Mouse (Mus musculus) lung, postnatal 0 days (tissue): ENCODE data around the gene Gm12695. TPM values are rescaled to one million over a fixed set of nuclear protein-coding genes. Genes with fewer than 3 reads are reported as not detected.

ENCODE experiments used
- ATAC-seq: fragments of 200-750 bp; cut with Nextera tagmentation; 2 replicates; pipeline ENCODE4 v1.8.0; 2017; ENCODE audit warnings: moderate library complexity
- DNase-seq: peaks from one replicate; pipeline ENCODE4 v3.0.0-alpha.2; 2016; ENCODE audit warnings: low spot score
- H3K27ac ChIP-seq: fragments of 300-500 bp; sonication (generic); 2 replicates; pipeline ENCODE4 v1.5.1; 2014; ENCODE audit warnings: antibody characterized with exemption, mild to moderate bottlenecking, low read length, mixed read lengths
- H3K27me3 ChIP-seq: fragments of 300-500 bp; sonication (generic); replicated peaks from 2 replicates; pipeline ENCODE4 v1.6.1; 2014; ENCODE audit warnings: low read length, mixed read lengths; ENCODE audit not compliant: insufficient read depth
- H3K36me3 ChIP-seq: fragments of 300-500 bp; sonication (generic); 2 replicates; pipeline ENCODE4 v1.6.1; 2014; ENCODE audit warnings: low read length, mixed read lengths; ENCODE audit not compliant: insufficient read depth
- H3K4me1 ChIP-seq: fragments of 300-500 bp; sonication (generic); 2 replicates; pipeline ENCODE4 v1.6.1; 2014; ENCODE audit warnings: antibody characterized with exemption, low read depth, low read length, mixed read lengths; ENCODE audit not compliant: insufficient read depth
- H3K4me2 ChIP-seq: fragments of 300-500 bp; sonication (generic); replicated peaks from 2 replicates; pipeline ENCODE4 v1.6.1; 2014; ENCODE audit warnings: low read depth, mild to moderate bottlenecking, low read length, moderate library complexity, mixed read lengths
- H3K4me3 ChIP-seq: fragments of 300-500 bp; sonication (generic); 2 replicates; pipeline ENCODE4 v1.5.1; 2014; ENCODE audit warnings: low read depth, low read length
- H3K9ac ChIP-seq: fragments of 300-500 bp; sonication (generic); replicated peaks from 2 replicates; pipeline ENCODE4 v1.6.1; 2014; ENCODE audit warnings: low read depth, mild to moderate bottlenecking
- H3K9me3 ChIP-seq: fragments of 300-500 bp; sonication (generic); 2 replicates; pipeline ENCODE4 v1.6.1; 2016; ENCODE audit warnings: low read length, mixed read lengths
- CTCF ChIP-seq: IDR thresholded peaks from 2 replicates; pipeline ENCODE4 v1.5.1; 2016; ENCODE audit warnings: antibody characterized with exemption, mild to moderate bottlenecking
- EP300 ChIP-seq: IDR thresholded peaks from 2 replicates; pipeline ENCODE4 v1.6.1; 2016; ENCODE audit warnings: antibody characterized with exemption, mild to moderate bottlenecking, control low read depth
- whole genome bisulfite sequencing: fragments of 180-500 bp; shearing (Covaris S2); extraction: QIAGEN DNeasy Blood & Tissue Kit; methylation state at CpG from one replicate; pipeline ENCODE4 v1.1.7; 2014; 5-methylcytosine and 5-hydroxymethylcytosine counted together
- polyA plus RNA-seq: library from polyadenylated mRNA; unstranded; fragments of >200 nt; fragmentation: Nextera tagmentation; extraction: Ambion mirVana; gene quantifications from 2 replicates; pipeline ENCODE4 v1.2.1, GENCODE M21; 2015

Gene Gm12695
- polyA plus RNA-seq, 1 experiment from 2014 or later = 1.5 TPM

DNA sequence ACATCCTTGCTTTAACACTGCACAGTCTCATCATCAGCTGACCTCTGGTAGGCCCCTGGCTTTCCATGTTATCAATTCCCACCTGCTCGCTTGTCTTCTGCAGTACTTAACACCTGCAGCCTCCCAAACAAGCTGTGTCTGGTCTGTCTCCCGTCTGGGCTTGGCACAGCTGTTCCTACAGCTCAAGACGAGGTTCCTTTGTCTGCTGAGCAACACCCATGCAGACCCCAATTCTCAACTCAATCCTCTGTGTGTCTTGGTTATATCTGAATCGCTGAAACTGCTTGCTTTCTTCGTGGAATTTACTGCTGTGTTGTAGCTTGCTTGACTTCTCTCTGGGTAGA is 86.8 kb downstream of the Gm12695 start:
- no peak overlapping the region for H3K9ac ChIP-seq
- TF ChIP-seq EP300 (no peak), CTCF (no peak)
- no peak for DNase-seq
- no peaks in the 10 kb centered on the region for H3K36me3 ChIP-seq
- no peaks in the 10 kb centered on the region for H3K9me3 ChIP-seq
- no peak overlapping the region for H3K4me2 ChIP-seq
- H3K27me3 ChIP-seq = no peaks in the 10 kb centered on the region
- WGBS = 71% methylated on average over 5 of the region's 5 CpGs
- no peak for ATAC-seq
- no peak overlapping the region for H3K4me3 ChIP-seq
- H3K27ac ChIP-seq = no peak overlapping the region
- no peaks in the 10 kb centered on the region for H3K4me1 ChIP-seq

DNA sequence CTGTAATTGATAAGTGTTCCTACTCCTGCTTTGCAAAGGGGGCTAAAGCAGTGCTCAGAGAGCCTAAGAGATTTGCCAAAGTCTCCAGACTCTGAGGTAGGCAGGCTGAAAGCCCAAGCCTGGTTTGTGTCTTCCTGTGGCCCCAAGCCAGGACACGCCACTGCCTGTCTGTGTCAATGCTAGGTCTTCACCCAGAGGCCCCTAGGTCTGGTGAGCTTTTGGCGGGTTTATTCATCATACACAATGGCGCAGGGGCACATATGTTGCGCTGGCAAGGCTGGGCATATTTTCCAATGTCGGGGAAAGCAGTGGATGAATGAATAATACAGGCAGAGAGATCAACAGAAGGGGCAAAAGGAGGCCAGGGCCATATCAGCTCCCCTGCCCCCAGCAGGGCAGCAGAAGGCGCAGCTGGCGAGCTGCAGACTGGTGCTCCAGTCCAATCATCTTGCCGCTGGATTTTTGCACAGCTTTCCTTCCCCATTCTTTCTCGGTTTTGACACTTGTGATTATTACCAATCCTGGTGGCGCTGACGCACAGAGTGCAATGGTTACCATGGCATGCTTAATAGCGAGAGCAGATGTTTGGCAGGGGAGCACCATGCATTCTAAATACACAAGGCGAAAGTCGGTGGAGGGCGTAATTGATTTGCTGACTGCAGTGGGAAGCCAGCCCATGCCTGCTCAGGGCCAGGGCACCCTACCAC is 87.3 kb downstream of the Gm12695 start:
- 69% methylated on average over 15 of the region's 15 CpGs for WGBS
- ATAC-seq = peak; percentile 52
- H3K36me3 ChIP-seq = no peaks in the 10 kb centered on the region

DNA sequence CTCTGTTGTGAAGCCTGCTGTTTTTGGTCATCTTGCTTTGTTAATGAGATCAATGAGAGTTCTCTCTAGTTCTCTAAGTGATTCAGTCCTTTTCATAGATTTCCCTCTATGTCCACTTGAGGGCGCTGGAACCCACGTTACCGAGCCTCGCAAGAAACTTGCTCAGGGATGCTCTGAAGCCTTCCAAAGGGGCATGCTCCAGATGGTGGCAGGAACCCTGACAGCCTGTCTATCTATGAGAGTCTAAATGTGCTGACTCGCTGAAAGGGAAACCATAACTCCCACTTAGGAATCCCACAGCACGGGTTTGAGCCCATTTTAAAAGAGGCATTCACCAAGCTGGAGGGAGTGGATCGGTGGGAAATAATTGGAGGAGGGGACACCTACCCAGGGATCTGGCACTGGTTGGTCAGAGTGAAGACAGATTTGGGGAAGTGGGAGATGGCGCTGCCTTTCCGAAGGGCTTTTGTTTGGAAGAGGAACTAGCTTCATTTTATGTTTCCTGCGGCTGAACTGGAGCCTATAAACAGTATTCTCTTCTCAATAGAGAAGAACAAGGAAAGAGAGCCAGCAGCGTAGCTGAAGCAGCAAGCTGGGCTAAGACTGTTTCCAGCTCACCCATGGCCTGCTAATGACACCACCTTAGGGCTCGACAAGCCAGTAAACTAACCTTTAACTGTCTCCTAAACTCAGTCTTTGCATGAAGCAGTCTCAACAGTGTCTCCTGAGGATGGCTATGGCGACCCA is 88.2 kb downstream of the Gm12695 start:
- TF ChIP-seq EP300 (no peak), CTCF (peak; percentile 74)
- no peaks in the 10 kb centered on the region for H3K9me3 ChIP-seq
- H3K4me3 ChIP-seq = no peak overlapping the region
- H3K27me3 ChIP-seq = no peaks in the 10 kb centered on the region
- H3K4me2 ChIP-seq = no peak overlapping the region
- no peak overlapping the region for H3K9ac ChIP-seq
- H3K36me3 ChIP-seq = no peaks in the 10 kb centered on the region
- DNase-seq (peak; percentile 72), ATAC-seq (peak; percentile 78)
- H3K4me1 ChIP-seq = no peaks in the 10 kb centered on the region
- no peak overlapping the region for H3K27ac ChIP-seq
- WGBS = 25% methylated on average over 13 of the region's 13 CpGs

More for the DNA sequence above, 87.3 kb downstream of the Gm12695 start:
- H3K9ac ChIP-seq = no peak overlapping the region
- no peaks in the 10 kb centered on the region for H3K4me1 ChIP-seq
- no peak overlapping the region for H3K4me2 ChIP-seq
- H3K9me3 ChIP-seq = no peaks in the 10 kb centered on the region
- H3K27me3 ChIP-seq = no peaks in the 10 kb centered on the region
- no peak overlapping the region for H3K27ac ChIP-seq
- DNase-seq = no peak
- H3K4me3 ChIP-seq = no peak overlapping the region
- TF ChIP-seq CTCF (no peak), EP300 (no peak)

DNA sequence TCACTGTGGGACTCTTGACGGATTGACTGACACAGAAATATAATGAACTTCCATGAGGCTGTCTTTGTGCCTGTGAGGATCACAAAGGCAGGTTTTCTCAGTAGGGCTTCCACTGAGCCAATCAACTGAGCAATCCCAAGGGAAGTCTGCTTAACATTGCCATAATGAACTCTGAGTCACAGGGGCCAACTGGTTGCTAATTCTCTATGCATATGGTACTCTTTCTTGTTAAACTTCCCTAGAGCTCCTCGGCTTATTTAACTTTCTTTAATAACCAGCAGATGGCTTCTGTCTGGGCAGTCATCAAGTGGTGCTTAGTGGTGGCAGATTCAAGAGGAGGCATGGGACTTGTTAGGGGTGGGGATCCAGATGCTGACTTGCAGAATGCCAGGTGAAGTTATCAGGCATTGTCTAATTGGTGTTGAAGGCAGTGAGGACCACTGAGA is 97.6 kb downstream of the Gm12695 start:
- H3K9ac ChIP-seq = no peak overlapping the region
- H3K4me3 ChIP-seq = no peak overlapping the region
- no peak overlapping the region for H3K4me2 ChIP-seq
- H3K4me1 ChIP-seq = no peaks in the 10 kb centered on the region
- ATAC-seq (no peak), DNase-seq (no peak)
- no peaks in the 10 kb centered on the region for H3K27me3 ChIP-seq
- H3K9me3 ChIP-seq = no peaks in the 10 kb centered on the region
- WGBS = 52% methylated on average over 2 of the region's 2 CpGs
- TF ChIP-seq CTCF (no peak), EP300 (no peak)
- H3K27ac ChIP-seq = no peak overlapping the region
- H3K36me3 ChIP-seq = no peaks in the 10 kb centered on the region

DNA sequence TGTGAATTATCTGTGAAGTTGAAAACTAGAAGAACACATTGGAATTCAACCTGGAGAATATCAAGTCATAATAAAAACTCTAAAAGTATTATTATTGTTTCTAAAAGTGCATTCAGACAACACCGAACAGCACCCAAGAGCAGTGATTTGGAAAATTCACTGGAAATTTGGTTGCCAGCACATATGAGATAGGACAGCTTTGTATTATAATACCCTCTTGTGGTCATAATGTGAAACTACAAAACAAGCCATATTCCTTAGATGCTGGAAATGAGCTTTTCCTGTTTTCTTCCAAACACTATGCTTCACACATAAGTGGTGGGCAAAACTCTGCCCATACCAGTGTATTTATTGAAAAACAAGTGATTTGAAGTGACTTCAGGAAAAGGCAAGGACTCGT is 101.5 kb downstream of the Gm12695 start:
- TF ChIP-seq EP300 (no peak), CTCF (peak; percentile 68)
- Histone ChIP-seq H3K9ac (no peak overlapping the region), H3K4me3 (no peak overlapping the region), H3K27ac (no peak overlapping the region), H3K4me1 (no peaks in the 10 kb centered on the region), H3K4me2 (no peak overlapping the region), H3K27me3 (no peaks in the 10 kb centered on the region), H3K9me3 (no peaks in the 10 kb centered on the region), H3K36me3 (no peaks in the 10 kb centered on the region)
- 39% methylated on average over 2 of the region's 2 CpGs for WGBS
- ATAC-seq = no peak
- peak; percentile 68 for DNase-seq

DNA sequence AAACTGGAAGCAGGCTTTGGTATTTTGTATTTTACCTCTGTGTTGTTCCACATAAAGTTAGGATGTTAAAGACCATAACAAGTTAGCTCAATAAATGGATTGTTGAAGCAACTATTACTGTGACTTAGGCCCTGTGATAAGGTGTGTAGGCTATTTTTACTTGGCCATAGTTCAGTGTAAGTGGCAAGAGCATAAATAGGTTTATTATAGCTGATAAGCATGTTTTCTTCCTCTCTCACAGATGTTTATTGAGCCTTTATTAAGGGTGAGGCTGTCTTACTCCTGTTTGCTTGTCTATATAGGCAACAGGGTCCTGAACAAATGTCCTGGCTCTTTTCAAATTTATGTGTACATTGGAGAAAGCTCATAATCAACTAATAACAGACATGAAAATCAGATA is 104.0 kb downstream of the Gm12695 start:
- TF ChIP-seq EP300 (no peak), CTCF (no peak)
- Histone ChIP-seq H3K27ac (no peak overlapping the region), H3K9ac (no peak overlapping the region), H3K4me1 (no peaks in the 10 kb centered on the region), H3K27me3 (no peaks in the 10 kb centered on the region), H3K36me3 (no peaks in the 10 kb centered on the region), H3K4me2 (no peak overlapping the region), H3K9me3 (no peaks in the 10 kb centered on the region), H3K4me3 (no peak overlapping the region)
- no peak for DNase-seq
- no peak for ATAC-seq
